Mouse (Mus musculus): ENCODE results near the gene Gpr149.
A peak's percentile ranks its signal among the peaks of the same experiment; 100 is the strongest.

The Gpr149 gene

DNA sequence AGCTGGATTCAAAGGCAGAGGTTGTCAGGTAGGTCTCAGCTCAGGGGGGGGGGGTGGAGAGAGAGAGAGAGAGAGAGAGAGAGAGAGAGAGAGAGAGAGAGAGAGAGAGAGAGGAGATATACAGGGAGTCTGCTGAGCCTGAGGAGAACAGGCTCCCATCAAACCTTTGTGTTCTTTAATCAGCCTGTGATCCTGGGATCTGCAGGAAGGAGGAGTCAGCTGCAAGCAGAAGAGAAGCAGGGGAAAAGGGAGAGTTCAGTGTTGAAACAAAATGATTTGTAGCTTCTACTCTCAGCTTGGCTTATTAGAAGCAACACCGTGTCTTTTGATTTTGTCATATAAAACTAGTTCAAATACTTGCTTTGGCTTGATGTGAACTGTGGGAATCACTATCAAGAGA, at the start of gene Gpr149:
TSS of gene Gpr149 (minus strand) at position 168 of the 400 bp plus-strand sequence.
- DNase-seq: no peak

DNA sequence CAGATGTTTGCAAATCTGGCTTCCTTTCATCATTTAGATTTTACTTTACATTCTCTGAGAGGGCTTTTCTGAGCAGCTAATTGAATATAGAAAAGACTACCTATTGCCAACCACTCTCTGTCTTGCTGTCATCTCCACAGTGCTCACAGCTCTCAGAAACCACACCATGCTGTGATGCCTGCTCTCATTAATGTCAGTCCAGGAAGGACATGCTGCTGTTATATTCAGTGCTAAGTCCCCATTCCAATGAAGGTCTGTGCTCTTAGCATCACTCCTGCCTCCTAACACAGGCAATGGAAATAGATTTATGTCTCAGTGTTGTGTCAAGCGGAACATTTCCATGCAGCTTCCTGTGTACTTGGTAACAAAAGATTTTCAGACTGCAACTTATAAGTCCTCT, 45.6 kb upstream of the Gpr149 start:
- DNase-seq: no peak

DNA sequence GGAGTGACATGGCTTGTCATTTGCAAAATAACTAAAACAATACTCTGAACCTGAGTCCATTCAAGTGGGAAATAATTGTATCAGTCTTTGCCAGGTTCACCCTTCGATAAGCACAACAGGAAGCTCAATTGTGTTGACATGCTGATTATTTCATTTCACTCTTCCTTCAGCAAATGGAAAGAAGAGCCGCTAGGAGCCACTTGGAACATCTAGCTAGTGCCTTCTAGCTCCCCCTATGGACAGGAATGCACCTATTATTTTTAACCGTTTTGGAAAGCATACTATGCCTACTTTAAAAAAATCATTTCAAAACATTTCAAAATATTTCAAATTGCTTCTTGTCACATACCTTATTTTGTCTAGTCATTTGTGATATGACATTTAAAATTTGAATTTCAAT, 5.9 kb upstream of the Gpr149 start:
- no peak for DNase-seq

DNA sequence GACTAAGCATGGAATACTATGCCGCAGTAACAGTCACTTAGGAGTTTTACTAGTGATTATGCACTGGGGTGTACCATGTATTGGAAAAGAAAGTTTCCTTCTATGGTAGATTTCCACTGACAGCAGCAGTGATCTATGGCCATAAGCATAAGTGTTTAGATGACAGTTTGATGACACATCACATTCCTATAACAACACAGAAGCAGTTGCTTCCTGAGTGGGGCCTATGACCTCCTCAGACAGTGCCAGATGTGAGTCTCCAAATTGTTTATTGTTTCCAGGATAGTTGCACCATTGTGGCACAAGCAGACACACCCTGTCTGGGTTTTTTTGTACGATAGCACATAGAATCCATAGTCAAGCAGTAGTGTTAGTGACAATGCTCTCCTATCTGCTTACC, 991 bp upstream of the Gpr149 start:
- DNase-seq: no peak

DNA sequence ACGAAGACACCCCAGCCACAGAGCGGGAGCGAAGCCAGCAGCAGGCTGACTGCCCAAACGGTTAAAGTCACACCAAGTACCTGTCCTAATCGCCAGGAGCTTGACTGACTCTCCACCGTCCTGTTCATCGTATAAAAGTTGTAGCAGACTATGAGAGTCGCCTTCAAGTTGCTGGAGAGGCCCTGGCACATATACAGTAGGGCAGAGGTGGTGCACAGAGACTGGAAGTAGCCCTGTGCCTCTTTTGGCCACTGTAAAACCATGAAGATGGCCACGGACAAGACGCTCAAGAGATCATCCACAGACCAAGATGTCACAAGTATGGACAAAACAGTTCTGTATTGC, 921 bp downstream of the Gpr149 start:
- no peak for DNase-seq

DNA sequence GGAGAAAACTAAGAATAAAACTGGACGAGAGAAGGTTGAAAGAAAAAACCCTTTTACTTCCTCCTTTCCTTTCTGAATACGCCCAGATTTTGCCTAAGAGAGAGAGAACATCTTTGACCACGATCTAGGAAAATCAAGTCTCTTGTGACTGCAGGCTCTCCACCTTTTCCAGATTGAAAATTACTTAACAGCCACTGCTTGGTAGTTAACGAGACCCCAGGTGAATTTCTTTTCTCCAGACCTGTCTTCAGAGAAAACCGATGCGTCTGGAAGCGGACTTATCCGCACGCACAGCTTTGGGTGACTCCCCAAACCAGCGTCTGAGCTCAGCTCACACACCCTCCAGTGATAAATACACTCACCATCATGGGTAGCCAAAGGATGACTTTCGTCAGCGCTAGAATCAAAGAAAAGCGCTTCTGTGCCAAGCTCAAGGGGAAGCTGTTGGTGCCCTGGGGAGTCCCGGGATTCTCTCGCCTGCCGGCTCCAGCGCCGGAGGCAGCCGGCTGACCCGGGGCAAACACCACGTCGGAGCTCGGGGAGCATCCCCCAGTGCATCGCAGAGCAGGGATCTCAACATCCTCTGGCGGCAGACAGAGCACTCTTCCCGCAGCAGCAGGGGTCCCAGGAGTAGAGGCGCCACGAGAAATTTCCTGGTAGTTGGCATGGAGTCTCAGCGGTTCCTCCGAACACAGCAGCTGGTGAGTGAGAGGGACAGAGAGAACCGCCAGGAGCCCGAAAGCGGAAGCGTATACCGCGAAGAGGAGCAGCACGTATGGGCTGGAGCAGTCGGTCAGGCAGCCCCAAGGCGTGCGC, 1.5 kb downstream of the Gpr149 start:
- DNase-seq: no peak

DNA sequence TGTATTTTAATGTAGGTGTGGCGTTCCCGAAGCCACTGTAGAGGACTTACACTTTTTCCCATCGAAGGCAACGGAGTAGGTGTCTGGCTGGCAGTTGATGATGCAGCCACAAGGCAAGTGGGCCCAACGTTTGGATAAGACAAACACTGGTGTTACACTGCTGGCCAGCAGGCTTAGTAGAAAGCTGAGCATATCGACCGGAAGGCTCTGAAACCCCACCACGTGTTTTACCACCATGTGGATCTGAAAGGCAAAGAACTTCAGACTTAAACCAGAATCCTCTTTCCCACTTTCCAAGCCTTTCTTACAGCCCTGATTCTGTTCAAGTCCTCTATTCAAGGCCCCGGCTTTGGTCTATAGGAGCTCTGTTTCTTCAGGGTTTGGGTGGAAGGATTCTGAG, 2.5 kb downstream of the Gpr149 start:
- DNase-seq: no peak

DNA sequence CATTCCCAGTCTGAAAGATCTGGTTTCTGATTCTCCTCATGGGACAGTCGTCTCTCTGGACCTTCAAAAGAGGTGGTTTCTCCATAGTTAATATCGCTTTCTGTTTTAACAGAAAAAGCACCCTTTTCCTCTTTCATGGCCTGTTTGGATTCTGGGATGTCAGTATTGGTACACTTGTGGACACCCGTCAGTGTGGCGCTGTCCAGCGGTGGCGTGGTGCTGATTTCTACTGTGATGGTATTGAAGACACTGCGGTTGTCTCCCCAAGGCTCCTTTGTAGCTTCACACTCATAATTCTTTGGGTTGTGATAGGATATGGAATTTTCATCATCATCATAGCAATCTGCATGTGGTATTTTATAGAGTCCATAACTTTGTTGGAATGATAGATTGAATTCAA, 10.1 kb downstream of the Gpr149 start:
- no peak for DNase-seq

DNA sequence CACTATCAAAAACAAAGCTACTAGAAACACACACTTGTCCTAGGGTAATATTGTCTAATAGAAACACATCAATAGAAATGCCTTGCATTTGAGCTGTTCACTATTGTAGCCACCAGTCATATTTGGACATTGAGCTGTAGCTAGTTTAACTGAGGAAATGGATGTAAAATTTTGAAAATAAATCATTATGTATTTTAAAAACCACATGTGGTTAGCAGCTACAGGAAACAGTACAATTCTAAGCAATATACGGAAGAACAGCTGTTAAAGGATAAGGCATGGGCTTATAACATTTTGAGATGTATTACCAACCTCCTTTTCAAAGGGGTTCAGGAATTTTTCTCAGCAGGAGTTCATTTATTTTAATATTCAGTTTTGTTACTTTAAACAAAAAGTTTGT, 19.9 kb downstream of the Gpr149 start:
- no peak for DNase-seq

DNA sequence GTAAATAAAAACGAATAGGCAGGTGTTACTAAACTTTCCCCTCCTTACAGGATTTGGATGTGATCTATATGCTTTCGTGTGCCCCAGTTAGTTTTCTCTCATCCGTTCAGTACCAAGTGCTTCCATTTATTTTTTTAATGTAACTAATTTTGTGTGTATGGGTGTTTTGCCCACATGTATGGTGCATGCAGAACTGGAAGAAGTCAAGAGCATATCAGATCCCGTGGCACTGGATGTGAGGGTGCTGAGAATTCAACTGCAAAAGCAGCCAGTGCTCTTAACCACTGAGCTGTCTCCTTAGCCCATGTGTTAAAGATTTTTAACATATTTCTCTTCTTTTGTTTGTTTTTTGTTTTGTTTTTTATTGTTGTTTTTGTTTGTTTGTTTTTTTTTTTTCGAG, 77.3 kb downstream of the Gpr149 start:
- no peak for DNase-seq

DNA sequence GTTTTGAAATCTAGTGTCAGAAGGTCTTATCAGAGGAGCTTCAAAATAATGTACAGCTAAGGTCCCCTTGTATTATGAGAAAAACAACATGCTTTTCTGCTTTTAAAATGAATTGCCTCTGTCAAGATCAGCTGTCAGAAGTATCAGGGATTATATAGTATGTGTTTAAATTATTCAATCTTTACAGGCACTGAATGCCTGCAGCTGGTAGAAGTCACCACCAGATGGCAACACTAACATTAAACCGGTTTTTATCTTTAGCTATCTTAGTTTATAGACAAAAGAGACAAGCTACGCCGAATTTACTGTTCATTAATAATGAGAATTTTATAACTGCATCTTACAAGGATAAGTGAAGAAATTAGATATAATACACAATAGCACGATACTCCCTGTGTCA, 77.8 kb downstream of the Gpr149 start:
- DNase-seq: peak in 1 of 2 experiments; percentile 9

DNA sequence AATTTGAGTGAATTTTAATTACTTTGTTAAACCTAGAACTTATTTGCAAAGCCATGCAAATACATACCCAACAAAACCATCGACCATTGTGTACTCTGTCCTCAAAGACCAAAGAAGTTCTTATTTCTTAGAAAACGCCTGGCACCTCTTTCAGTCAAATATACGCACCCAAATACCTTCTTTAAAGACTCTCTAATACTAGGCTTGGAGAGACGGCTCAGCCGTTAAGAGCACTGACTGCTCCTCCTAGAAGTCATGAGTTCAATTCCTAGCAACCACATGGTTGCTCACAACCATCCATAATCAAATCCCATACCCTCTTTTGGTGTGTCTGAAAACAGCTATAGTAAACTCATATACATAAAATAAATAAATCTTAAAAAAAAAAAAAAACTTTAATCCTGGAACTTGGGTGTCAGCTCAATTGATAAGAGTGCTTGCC, 97.7 kb downstream of the Gpr149 start:
- no peak for DNase-seq

DNA sequence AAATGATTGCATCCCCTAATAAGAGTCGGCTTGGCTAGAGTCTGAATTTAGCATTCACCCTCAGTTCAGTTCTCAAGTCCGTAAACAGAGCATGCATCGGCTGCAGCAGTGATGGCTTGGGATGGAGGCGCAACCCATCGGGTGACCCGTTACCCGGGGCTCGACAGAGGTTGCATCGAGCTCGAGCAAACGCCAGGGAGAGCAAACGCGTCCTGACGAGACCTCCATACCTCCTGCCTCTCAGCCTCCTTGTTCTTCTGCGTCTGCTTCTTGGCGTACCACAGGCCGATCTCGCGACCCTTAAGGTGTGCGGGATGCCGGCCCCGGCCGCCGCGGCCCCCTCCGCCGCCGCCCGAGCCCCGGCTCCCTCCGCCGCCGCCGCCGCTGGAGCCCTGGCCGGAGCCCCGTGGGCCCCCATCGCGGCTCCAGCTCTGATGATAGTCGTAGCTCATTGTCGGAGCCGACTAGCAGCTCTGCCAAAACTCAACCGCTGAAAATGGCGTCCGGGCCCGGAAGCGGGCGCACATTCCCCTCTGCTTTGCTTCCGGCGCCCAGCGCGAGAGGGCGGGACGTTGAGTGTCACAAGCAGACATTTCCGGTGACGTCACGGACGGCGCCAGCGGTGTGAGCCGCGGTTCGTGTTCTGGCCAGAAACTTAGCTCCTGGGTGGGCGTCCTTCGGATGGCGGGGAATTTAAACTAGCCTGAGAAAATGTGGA, 98.3 kb downstream of the Gpr149 start, which contains the start of gene Dhx36:
TSS of gene Dhx36 (minus strand) at position 517 of the 718 bp plus-strand sequence.
- peak; percentile 96 to 97 for DNase-seq

DNA sequence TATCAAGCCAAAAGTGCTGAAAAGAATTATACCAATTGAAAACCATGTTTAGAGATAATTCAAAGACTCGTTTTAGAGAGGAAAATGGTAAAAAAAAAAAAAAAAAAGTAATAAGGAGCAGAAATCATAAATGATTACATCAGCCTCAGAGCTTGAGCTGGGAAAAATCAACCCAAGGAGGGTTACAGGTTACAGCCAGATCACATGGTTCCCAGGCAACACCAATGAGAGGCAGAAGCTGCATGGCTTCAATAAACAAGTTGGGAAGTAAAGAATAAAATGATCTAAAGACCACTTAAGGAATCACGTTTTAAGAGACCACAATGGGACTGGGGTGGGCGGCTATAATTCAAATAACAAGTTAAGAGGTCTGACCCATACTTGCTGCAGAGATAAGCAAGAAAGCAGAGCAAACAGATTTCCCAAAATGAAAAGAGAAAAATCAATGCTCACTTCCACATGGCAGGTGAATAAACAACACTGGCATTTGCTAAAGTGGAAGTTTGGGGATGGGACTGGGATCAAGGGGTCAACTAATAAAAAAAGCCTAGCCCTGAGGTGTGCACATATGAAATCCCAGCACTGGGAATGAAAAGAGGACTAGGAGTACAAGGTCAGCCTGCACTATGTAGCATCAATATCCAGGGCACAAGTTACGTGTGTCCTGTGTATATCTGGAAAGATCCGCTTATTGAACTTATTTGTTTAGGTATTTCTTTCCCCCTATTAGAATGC, 99.6 kb downstream of the Gpr149 start:
- no peak for DNase-seq

DNA sequence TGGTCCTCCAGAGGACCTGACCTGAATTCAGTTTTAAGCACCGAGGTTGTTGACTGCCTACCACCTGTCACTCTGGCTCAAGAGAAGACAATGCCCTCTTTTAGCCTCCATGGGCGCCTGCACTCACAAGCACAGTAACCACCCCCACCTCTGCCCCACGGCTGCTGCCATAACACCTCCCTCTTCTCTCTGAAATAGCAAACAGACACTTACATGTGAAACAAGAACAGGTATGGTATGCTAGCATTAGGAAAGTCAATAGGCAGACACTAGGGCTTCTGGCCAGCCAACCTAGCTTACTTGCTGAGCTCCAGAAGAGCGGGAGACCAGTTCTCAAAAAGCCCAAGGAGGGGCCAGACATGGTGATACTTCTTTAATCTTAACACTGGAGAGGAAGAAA, 105.6 kb downstream of the Gpr149 start:
- no peak for DNase-seq

DNA sequence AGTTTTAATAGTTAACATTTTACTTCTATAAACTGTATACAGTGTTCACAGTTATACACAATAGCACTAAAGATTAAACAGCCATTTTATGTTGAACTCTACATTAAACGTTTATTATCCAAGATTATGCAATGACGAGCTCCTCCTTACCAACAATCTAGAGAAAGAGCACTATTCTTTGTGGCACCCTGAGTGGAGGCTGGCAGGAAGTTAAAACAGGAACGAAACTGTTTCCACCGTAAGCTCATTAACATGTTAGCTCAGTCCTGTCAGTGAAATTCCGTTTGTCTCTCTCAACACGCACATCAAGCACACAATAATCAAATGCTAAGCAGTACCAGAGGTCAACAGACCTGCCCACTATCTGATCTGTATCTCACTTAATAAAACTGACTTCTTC, 112.4 kb downstream of the Gpr149 start:
- no peak for DNase-seq

DNA sequence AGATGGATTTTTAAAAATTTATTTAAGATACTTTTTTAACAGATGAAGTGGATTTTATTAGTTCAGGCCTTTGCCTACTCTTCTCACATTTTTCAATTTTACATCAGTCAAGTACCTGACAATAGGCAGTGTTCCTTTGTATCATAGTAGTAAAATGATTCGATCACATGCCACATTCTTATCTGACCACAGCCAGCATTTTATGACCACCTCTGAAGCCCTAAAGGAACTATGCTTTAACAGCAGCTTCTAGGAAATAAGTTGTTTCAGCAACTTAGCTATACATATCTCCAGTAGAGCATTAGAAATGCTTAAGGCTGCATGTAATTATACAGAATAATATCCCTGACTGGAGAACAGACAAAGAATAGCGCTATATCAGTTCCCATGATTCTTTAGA, 120.6 kb downstream of the Gpr149 start:
- no peak for DNase-seq

All from kidney, adult 8-10 months (tissue).